Mouse (Mus musculus) monocyte, adult 5-6 weeks (primary cell): Measurements from ENCODE around the gene Rgs6. TPM values are rescaled to one million over a fixed set of nuclear protein-coding genes. Genes with fewer than 3 reads are reported as not detected.

Experiments
- ATAC-seq: fragments of 153-309, 156-312 bp; replicated peaks from 2 replicates; pipeline ENCODE4 v1.8.0; 2017; ENCODE audit warnings: mild to moderate bottlenecking; ENCODE audit not compliant: low TSS enrichment, insufficient number of reproducible peaks, severe bottlenecking, poor library complexity, low FRiP score
- total RNA-seq: library from RNA; stranded (forward); fragments of 200-1000, 200-491, 200-594 nt; gene quantifications from 3 replicates; pipeline ENCODE4 v1.2.3, GENCODE M21; 2017

The Rgs6 gene
- total RNA-seq, 1 experiment from 2014 or later, result not detected

GRCm38 (mm10) chr12:83098646-83099371, 510.7 kb downstream of the Rgs6 start:
- ATAC-seq, result no peak

GRCm38 (mm10) chr12:83099920-83100319, 511.8 kb downstream of the Rgs6 start:
- no peak for ATAC-seq

DNA sequence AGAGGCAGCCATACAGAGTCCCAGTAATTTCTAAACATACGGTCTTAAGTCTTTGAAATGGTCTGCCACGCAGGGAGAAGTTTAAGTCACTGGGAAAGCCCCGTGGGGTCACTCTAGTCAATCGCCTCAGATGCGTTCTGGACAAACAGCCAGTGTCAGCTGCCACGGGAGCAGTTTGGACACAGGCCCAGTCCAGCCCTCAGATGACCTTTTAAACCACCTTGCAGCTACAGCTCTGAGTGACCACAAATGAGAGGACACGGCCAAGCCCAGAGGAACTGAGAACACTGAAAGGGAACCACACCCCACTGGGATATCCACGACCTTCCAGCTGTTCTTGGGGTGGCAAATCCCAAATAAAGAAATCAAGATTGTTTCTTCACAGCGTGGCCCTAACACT, 512.3 kb downstream of the Rgs6 start:
- ATAC-seq, result peak; percentile 87

DNA sequence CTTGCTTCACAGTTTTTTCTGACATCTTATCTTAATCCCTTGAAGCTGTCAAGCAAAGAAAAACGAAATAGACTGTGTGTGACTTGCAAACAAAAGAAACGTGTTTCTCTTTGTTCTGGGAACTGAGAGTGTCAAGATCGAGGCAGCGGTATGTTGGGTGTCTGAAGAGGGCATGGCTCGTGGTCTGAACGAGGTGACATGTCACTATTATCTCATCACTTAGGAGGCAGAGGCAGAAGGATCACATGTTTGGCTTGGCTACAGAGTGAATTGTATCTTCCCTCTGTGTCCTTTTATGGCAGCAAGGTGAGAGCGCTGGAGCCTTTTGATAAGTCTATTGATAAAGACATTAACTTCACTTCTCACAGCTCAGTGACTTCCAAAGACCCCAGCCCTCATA, 512.8 kb downstream of the Rgs6 start:
- ATAC-seq, result peak; percentile 63

DNA sequence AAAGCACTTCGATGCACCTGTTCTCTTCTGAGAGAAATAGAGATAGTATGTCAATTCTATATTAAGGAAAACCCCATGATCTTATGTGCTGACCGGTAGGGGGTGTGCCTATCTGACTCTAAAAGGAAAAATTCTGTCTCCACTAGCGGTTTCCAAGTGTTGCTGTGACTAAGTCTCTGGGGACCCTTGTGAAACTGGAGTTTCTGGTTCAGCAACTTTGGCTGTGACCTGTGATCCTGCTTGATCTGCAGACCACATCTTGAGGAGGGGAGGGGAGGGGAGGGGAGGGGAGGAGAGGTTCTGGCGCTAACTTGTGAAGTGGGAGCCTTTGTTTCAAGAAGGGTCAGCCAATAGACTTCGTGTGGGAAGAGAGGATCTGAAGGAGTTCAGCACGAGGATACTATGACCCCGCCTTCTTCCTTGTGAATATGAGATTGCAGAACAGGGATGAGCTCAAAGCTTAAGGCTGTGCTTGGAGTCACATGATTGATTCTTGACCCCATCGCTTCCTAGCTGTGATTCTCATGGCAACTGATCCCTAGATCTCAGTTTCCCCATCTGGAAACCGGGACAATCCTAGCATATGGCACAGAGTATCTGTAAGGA, 517.5 kb downstream of the Rgs6 start:
- ATAC-seq, result no peak

GRCm38 (mm10) chr12:83106120-83106517, 518.0 kb downstream of the Rgs6 start:
- ATAC-seq, result no peak

GRCm38 (mm10) chr12:83109486-83109885, 521.4 kb downstream of the Rgs6 start:
- no peak for ATAC-seq

DNA sequence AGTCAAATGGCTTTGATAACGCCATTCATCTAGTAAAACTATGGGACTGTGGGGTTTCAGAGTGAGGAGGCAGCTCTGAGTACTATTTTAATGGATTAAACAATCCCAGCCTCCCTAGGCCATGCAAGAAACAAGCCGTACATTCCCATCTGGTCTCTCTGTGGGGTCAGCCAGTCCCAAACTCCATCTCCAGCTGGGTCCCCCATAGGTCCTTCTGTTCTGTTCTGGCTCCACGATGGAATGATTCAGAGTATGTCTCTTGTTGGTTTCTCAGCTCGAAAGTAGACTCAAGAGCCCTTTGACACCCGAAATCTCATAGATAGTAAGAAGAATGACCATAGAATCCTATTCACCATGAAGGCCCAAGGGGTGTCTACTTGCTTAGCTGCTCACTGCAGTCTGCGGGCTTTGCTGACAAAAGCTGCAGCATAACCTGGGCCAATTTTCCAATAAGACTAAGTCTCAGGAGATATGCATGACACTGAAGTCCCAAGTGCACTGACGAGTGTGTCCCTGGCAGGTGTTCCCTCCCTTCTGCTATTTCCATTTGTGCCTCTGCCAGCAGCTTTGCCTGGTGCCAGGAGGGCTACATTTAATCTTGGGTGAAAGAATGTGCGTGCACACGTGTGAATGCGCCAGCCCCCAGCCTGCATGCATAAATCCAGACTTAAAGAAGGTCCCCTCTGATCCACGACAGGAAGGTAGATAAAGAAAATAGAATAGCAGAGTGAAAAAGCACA, 522.0 kb downstream of the Rgs6 start:
- no peak for ATAC-seq

DNA sequence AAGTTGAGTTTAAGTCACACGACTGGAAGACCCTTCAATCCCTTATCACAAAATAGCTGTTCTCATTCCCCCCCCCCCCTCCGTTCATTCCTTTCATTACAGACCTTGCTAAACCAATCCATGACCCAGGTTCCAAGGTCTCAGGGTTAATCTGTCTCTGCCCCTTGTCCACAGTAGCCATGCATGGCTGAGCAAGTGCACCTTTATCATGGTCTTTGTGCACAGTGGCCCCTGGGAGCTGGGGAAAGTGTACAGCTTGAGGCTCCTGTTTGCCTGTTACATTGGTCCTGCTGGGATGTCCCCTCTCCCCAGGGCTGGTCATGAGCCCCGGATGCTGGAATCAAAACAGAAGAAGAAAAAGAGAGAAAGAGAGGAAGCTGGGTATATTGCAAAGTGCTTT, 522.6 kb downstream of the Rgs6 start:
- ATAC-seq, result no peak

DNA sequence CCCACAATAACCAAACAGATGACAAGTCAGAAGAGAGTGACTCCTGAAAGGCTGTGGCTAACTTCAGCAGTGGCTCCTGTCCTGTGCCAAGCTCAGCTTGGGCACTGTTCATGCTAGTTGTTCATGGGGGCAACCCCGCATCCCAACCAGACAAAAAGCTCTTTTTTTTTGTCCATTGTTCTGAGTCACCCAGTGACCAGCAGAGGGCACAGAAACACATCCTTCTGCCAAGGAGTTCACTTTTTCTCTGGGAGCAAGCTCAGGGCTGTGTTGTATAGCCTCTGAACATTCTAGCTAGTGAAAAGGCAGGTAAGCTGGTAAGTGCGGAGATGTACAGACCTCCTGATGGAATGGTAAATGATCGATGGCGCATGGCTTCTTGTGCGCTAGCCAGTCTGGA, 524.2 kb downstream of the Rgs6 start:
- no peak for ATAC-seq

DNA sequence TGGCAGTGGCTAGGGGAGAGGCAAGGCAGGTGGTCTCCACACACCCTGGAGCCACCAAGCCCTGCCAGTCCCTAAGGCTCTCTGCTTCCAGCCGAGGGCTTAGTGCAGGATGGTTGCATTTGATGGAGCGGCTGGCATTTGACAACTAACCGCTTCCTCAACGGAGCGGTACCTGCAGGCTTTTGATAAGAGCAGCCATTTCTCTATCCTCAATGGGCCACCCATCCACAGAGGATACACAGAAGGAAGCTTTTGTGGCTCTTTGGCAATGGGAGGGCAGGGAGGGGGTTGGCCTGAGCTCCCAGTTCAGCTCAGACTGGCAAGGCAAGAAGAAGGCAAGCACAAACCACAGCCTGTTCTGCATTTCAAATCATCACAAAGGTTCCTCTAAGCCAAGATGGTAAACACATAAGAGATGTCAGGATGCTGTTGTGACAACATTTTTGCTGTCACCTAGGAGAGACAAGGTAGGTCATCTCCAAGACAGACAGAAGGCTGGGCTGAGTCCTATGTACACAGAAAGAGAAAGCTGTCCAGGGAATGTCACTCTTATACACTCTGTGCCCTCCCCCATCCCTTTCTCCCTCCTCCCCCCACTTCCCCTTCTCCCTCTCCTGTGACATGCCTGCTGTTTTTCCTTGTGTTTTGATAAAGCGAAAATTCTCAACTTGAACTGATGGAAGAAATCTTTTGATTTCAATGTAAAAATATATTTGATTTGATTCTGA, 525.0 kb downstream of the Rgs6 start:
- ATAC-seq, result no peak

- ATAC-seq, result no peak
Measured at GRCm38 (mm10) chr12:83113971-83114370, 525.9 kb downstream of the Rgs6 start.

DNA sequence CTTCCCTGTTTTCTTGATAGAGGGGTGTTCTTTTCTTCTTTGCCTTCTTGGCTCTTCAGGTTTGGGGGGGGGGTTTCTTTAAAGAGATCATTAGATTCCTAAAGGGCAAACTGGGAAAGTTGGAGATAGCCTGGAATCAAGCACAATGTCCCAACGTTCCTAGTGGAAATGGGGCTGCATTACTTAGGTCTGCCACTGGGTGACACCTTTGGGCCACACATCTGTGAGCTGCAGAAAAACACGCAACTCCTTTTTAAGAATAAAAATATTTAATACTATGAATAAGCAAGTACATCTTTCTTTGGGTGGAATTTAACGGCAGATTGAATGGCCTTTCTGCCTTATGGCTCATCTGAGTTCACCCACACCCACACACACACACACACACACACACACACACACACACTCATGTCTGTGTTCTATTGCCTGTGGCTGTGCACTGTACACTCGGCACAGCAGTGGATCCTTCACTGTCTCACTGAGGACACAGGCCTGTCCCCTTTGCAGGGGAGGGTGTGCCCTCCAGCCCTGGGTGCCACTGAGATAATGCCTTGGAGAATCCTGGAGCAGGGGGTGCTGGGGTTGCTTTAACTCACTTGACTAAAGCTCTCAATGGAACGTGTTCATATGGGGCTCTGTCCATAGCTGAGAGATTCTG, 526.4 kb downstream of the Rgs6 start:
- ATAC-seq, result no peak

GRCm38 (mm10) chr12:83124111-83124510, 536.0 kb downstream of the Rgs6 start:
- no peak for ATAC-seq

DNA sequence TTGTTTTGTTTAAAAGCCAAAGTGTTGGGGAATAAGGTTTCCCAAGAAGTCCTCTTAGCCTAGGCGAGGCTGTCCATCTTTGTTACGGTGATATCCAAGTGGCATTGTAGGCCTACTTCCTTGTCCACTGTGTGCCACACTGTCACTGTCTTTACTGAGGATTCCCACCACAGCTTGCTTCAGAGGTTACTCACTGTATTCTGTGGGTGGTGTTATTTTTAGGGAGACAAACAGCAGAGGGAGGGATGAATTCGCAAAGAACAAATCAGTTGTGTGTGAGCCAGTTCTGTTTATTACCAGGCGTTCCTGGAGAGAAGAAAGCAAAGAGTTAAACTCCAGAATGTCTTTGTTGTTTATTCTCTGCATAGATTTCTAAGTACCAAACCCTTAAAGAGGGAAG, 537.2 kb downstream of the Rgs6 start:
- no peak for ATAC-seq

DNA sequence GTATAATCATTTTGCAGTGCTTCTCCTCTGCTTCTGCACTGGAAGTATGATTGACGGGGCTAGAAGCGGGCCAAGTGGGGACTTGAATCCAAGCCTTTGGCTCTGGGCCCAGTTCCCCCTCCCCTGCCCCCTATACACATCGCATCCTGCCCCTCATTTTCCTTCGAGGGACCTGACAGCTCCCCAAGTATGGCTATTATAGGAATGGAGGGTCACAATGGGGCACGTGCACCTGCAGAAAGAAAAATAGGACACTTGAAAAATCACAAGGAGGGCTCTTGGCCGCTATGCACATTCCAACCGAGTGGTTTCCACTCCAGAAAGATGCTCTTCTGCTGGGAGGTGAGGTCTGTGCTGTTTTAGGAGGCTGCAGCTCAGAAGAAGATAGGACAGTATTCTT, 538.8 kb downstream of the Rgs6 start:
- no peak for ATAC-seq

DNA sequence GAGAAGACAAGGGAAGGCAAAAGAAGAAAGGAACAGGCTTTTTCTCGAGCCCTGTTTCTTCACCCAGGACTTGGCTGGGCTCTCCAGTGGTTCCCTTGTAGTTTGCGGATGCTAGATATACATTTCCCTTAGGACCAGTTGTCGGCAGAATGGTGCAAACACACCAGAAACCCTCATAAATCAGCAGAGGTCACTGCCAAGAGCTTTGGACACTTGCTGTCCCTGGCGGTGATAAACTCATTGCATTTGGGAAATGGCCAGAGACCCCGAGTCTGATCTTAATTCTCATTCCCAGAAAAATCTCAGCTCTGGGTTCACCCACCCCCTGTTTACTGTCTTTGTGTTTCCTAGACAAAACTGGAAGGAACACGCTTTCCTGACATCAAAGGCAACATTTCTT, 539.9 kb downstream of the Rgs6 start:
- no peak for ATAC-seq

GRCm38 (mm10) chr12:83128606-83129005, 540.5 kb downstream of the Rgs6 start:
- no peak for ATAC-seq

GRCm38 (mm10) chr12:83131405-83131804, 543.3 kb downstream of the Rgs6 start:
- no peak for ATAC-seq
